Comparison of ENCODE assay signal across 8 mouse cellular contexts in the genomic region with DNA sequence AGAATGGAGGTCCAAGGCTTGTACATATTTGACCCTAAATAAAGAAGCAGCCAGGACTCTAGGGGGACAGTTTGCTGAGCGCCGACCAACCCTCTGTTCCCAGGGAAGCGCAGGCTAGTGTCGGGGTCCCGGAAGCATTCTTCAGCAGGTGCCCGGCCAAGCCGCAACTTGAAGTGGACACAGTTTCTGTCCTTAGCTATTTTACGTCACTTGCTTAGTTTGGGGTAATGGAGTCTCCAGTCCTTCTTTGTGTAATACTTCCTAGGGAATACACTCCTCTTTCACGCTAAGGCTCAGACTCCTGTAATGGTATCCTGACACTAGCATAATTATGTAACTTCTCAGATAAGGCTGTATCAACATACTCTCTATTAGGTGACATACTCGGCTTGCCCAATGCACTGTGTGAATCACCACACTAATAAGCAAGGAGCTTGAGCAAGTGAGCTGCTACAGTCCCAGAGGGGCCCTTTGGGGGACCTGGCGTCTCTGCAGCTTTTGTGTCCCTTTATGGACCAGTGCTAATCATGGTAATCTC. TPM values are rescaled to one million over a fixed set of nuclear protein-coding genes. Genes with fewer than 3 reads are reported as not detected.
DNase-seq lines count a peak whose midpoint lies in the region; ATAC-seq and TF ChIP-seq lines count a peak whose summit lies in the region.

No protein-coding gene starts in this region.

- H3K27me3 ChIP-seq in MEL (ENCODE audit: control insufficient read depth in 1 of 2, insufficient read depth in 2 of 2, low read length in 2 of 2), result peaks cover 10 to 14% of the 10 kb centered on the region in 2 experiments
- peaks cover 36% of the 10 kb centered on the region for H3K27me3 ChIP-seq in embryonic facial prominence, embryonic 10.5 days (replicated peaks; ENCODE audit: low read depth, poor library complexity, severe bottlenecking)
- peaks cover 13% of the 10 kb centered on the region for H3K27me3 ChIP-seq in hindbrain, embryonic 12.5 days
- H3K27me3 ChIP-seq in liver, embryonic 12.5 days (replicated peaks), result peaks cover 46% of the 10 kb centered on the region
- no peaks in the 10 kb centered on the region for H3K27me3 ChIP-seq in midbrain, postnatal 0 days (ENCODE audit: insufficient read depth, low read length)

- no peak overlapping the region for H3K27ac ChIP-seq in MEL (ENCODE audit: control insufficient read depth, low read depth, low read length)
- peak overlapping the region; percentile 92; the same call in 1 of the 2 replicates for H3K27ac ChIP-seq in embryonic facial prominence, embryonic 10.5 days (replicated peaks)
- H3K27ac ChIP-seq in hindbrain, embryonic 12.5 days, result peak overlapping the region; percentile 89; the same call in 1 of the 2 replicates
- H3K27ac ChIP-seq in liver, embryonic 12.5 days, result no peak overlapping the region
- H3K27ac ChIP-seq in midbrain, postnatal 0 days (ENCODE audit: low read depth, low read length), result peak overlapping the region; percentile 90

- H3K4me3 ChIP-seq in MEL (ENCODE audit: control insufficient read depth in 1 of 2, insufficient read depth in 1 of 2, low read depth in 2 of 2, low read length in 2 of 2), result peak overlapping the region; percentile 75 to 100
- peak overlapping the region; percentile 95 for H3K4me3 ChIP-seq in embryonic facial prominence, embryonic 10.5 days
- H3K4me3 ChIP-seq in hindbrain, embryonic 12.5 days, result peak overlapping the region; percentile 92
- H3K4me3 ChIP-seq in liver, embryonic 12.5 days, result peak overlapping the region; percentile 92
- peak overlapping the region; percentile 84 for H3K4me3 ChIP-seq in midbrain, postnatal 0 days (ENCODE audit: low read depth, low read length)

- H3K4me1 ChIP-seq in MEL (ENCODE audit: control insufficient read depth in 1 of 2, insufficient read depth in 2 of 2, low read length in 2 of 2), result peaks cover 0 to 9% of the 10 kb centered on the region in 2 experiments; a peak in 3 of 4 replicates
- H3K4me1 ChIP-seq in embryonic facial prominence, embryonic 10.5 days, result peaks cover 36% of the 10 kb centered on the region
- H3K4me1 ChIP-seq in hindbrain, embryonic 12.5 days, result peaks cover 19% of the 10 kb centered on the region
- H3K4me1 ChIP-seq in liver, embryonic 12.5 days, result peaks cover 27% of the 10 kb centered on the region
- H3K4me1 ChIP-seq in midbrain, postnatal 0 days (ENCODE audit: insufficient read depth, low read length), result peaks cover 12% of the 10 kb centered on the region; the same call in 1 of the 2 replicates

- TF ChIP-seq POLR2A in MEL (IDR thresholded peaks at IDR 0.05; ENCODE audit: control insufficient read depth in 1 of 2, insufficient read depth in 1 of 2, low read depth in 1 of 2, low read length in 2 of 2, poor library complexity in 1 of 2), result no peak

- no peak for TF ChIP-seq EP300 in MEL (IDR thresholded peaks at IDR 0.05; ENCODE audit: low read depth in 1 of 2, low read length in 2 of 2)

- H3K36me3 ChIP-seq in MEL (ENCODE audit: control insufficient read depth in 1 of 2, insufficient read depth in 2 of 2, low read length in 2 of 2), result peaks cover 5 to 6% of the 10 kb centered on the region in 2 experiments; a peak in 3 of 4 replicates
- H3K36me3 ChIP-seq in embryonic facial prominence, embryonic 10.5 days (replicated peaks), result peaks cover 22% of the 10 kb centered on the region
- H3K36me3 ChIP-seq in hindbrain, embryonic 12.5 days, result peaks cover 16% of the 10 kb centered on the region
- H3K36me3 ChIP-seq in liver, embryonic 12.5 days, result peaks cover 16% of the 10 kb centered on the region
- peaks cover 10% of the 10 kb centered on the region; the same call in 1 of the 2 replicates for H3K36me3 ChIP-seq in midbrain, postnatal 0 days (ENCODE audit: insufficient read depth, low read length)

- peaks cover 8% of the 10 kb centered on the region for H3K79me2 ChIP-seq in MEL (ENCODE audit: control insufficient read depth, insufficient read depth, low read length, poor library complexity)

- H3K9ac ChIP-seq in MEL (ENCODE audit: control insufficient read depth, low read depth, low read length, poor library complexity, severe bottlenecking), result peak overlapping the region; percentile 91
- H3K9ac ChIP-seq in hindbrain, embryonic 12.5 days, result peak overlapping the region; percentile 96
- H3K9ac ChIP-seq in liver, embryonic 12.5 days, result peak overlapping the region; percentile 91
- H3K9ac ChIP-seq in midbrain, postnatal 0 days (replicated peaks; ENCODE audit: low read length, poor library complexity, severe bottlenecking), result peak overlapping the region; percentile 83

- TF ChIP-seq RAD21 in MEL (IDR thresholded peaks at IDR 0.05; ENCODE audit: low read depth, low read length), result no peak

- DNase-seq in heart, adult 11 months, result peak; percentile 86
- no peak for DNase-seq in heart, postnatal 25 days (ENCODE audit: low spot score)
- peak; percentile 37 for DNase-seq in MEL (ENCODE audit: low read depth, low spot score)
- no peak for DNase-seq in embryonic facial prominence, embryonic 10.5 days (ENCODE audit: low spot score)
- DNase-seq in midbrain, postnatal 0 days (ENCODE audit: low spot score), result peak; percentile 21
- no peak for DNase-seq in ovary, postnatal 14 days (ENCODE audit: low spot score)

- no peak for TF ChIP-seq CTCF in MEL (IDR thresholded peaks at IDR 0.05 in 2 of 3, conservative IDR thresholded peaks at IDR 0.05 in 1 of 3; ENCODE audit: control insufficient read depth in 1 of 3, insufficient read depth in 1 of 3, low read depth in 2 of 3, low read length in 3 of 3, poor library complexity in 1 of 3, severe bottlenecking in 1 of 3)
- no peak for TF ChIP-seq CTCF in midbrain, postnatal 0 days (IDR thresholded peaks at IDR 0.05)

- peak; percentile 36 for ATAC-seq in hindbrain, embryonic 12.5 days (ENCODE audit: low FRiP score)
- ATAC-seq in liver, embryonic 12.5 days, result no peak; the same call in 1 of the 2 replicates
- 0 out of 2 replicates have a peak, but pooled peaks have one; percentile 12 for ATAC-seq in midbrain, postnatal 0 days (ENCODE audit: low FRiP score)

- no peaks in the 10 kb centered on the region for H3K9me3 ChIP-seq in MEL (replicated peaks; ENCODE audit: insufficient read depth, low read length)
- H3K9me3 ChIP-seq in embryonic facial prominence, embryonic 10.5 days, result no peaks in the 10 kb centered on the region
- no peaks in the 10 kb centered on the region for H3K9me3 ChIP-seq in hindbrain, embryonic 12.5 days (replicated peaks)
- no peaks in the 10 kb centered on the region for H3K9me3 ChIP-seq in liver, embryonic 12.5 days (replicated peaks)
- H3K9me3 ChIP-seq in midbrain, postnatal 0 days (ENCODE audit: low read length), result no peaks in the 10 kb centered on the region

- WGBS in embryonic facial prominence, embryonic 10.5 days, result 22% methylated on average over 11 of the region's 11 CpGs
- WGBS in hindbrain, embryonic 12.5 days, result 17% methylated on average over 11 of the region's 11 CpGs
- 30% methylated on average over 11 of the region's 11 CpGs for WGBS in liver, embryonic 12.5 days (ENCODE audit: insufficient replicate concordance)
- 6% methylated on average over 11 of the region's 11 CpGs for WGBS in midbrain, postnatal 0 days

- intact Hi-C loops in heart, postnatal 25 days (cut with DNase I), result loop anchor here (2.0 kb wide), 1 partner anchor 27 kb away; no protein-coding TSS in a partner anchor

- peak overlapping the region; percentile 91 for H3K4me2 ChIP-seq in hindbrain, embryonic 12.5 days (replicated peaks)
- H3K4me2 ChIP-seq in liver, embryonic 12.5 days, result peak overlapping the region; percentile 98
- peak overlapping the region; percentile 88 for H3K4me2 ChIP-seq in midbrain, postnatal 0 days (ENCODE audit: low read depth, low read length, poor library complexity, severe bottlenecking)

TF ChIP-seq in MEL, 35 proteins besides CTCF, POLR2A, EP300 and RAD21:
- TF ChIP-seq ZNF384 (IDR thresholded peaks at IDR 0.05; ENCODE audit: low read depth, low read length) (no peak), POLR2AphosphoS2 (IDR thresholded peaks at IDR 0.05; ENCODE audit: low read length) (no peak), SIN3A (IDR thresholded peaks at IDR 0.05; ENCODE audit: low read length) (no peak), TAL1 (IDR thresholded peaks at IDR 0.05; ENCODE audit: low read length) (no peak)

RNA-seq across cellular contexts. Expression of a gene that starts 0.8 kb away (rescaled TPM):
- 10 to 100 TPM; 32.3 to 40.3 TPM for total RNA-seq in heart, postnatal 25 days (2021)
- 14.5 and 21.1 TPM in 2 replicates for total RNA-seq in MEL (2012; rRNA removed)
- polyA plus RNA-seq in MEL (2012; ENCODE audit: insufficient read depth in 1 of 2, insufficient read length in 2 of 2, low read depth in 1 of 2, low replicate concordance in 2 of 2, missing spikeins in 1 of 2), result 10 to 100 TPM in 1 of 2 experiments, not detected in 1; 11.9 TPM
- 28.7 and 30.2 TPM in 2 replicates for polyA plus RNA-seq in embryonic facial prominence, embryonic 10.5 days (2016; fragmentation: Nextera tagmentation; extraction: Ambion mirVana)
- 42.1 and 47.7 TPM in 2 replicates for polyA plus RNA-seq in hindbrain, embryonic 12.5 days (2016; fragmentation: Nextera tagmentation; extraction: Ambion mirVana)
- polyA plus RNA-seq in liver, embryonic 12.5 days (2016; fragmentation: Nextera tagmentation; extraction: Ambion mirVana), result 18.3 and 18.6 TPM in 2 replicates
- 94.5 and 106 TPM in 2 replicates for total RNA-seq in midbrain, postnatal 0 days (2014; rRNA removed)
- polyA plus RNA-seq in midbrain, postnatal 0 days (2015; fragmentation: Nextera tagmentation; extraction: Ambion mirVana), result 82.9 and 83.1 TPM in 2 replicates

Comparison
In these comparisons a context has a peak if more than half of its experiments do, and no peak if none do; other contexts are left out.
1. DNase-seq: peak in heart, adult 11 months (single experiment), MEL (single experiment) and midbrain, postnatal 0 days (single experiment); none in heart, postnatal 25 days (single experiment), embryonic facial prominence, embryonic 10.5 days (single experiment) and ovary, postnatal 14 days (single experiment).
2. H3K27ac ChIP-seq: peak in embryonic facial prominence, embryonic 10.5 days (single experiment), hindbrain, embryonic 12.5 days (single experiment) and midbrain, postnatal 0 days (single experiment); none in MEL (single experiment) and liver, embryonic 12.5 days (single experiment).
3. Peak in every context shown above with its lines, with median percentiles within 50 percentile points of each other: H3K4me3 ChIP-seq, H3K9ac ChIP-seq and H3K4me2 ChIP-seq.